Mouse (Mus musculus): ENCODE measurements around the gene Tmem136.

GRCm38 (mm10) chr9:43071176-43071575, 45.2 kb downstream of the Tmem136 start:
- 0 out of 2 replicates have a peak, but pooled peaks have one; percentile 6 for TF ChIP-seq CTCF (IDR thresholded peaks at IDR 0.05; ENCODE audit: low read depth)
- no peak for TF ChIP-seq EP300 (IDR thresholded peaks at IDR 0.05; ENCODE audit: low read depth)

Measured in liver, postnatal 0 days (tissue).